Mouse (Mus musculus): ENCODE measurements around the gene Lrp3. TPM values are rescaled to one million over a fixed set of nuclear protein-coding genes. Genes with fewer than 3 reads are reported as not detected.

Lrp3 gene
- polyA plus RNA-seq, 1 experiment from 2014 or later: 33.0 TPM

GRCm38 (mm10) chr7:35157512-35157911 lies 57.8 kb downstream of the Lrp3 start:
- Histone ChIP-seq H3K9me3 (ENCODE audit: control insufficient read depth, low read length) (no peaks in the 10 kb centered on the region), H3K27me3 (ENCODE audit: control insufficient read depth, insufficient read depth, low read length) (no peaks in the 10 kb centered on the region), H3K36me3 (ENCODE audit: control insufficient read depth, insufficient read depth, low read length) (no peaks in the 10 kb centered on the region), H3K4me3 (ENCODE audit: low read depth, low read length) (no peak overlapping the region), H3K9ac (replicated peaks; ENCODE audit: low read depth, low read length) (no peak overlapping the region), H3K27ac (ENCODE audit: low read depth, low read length) (no peak overlapping the region), H3K4me2 (ENCODE audit: low read depth, low read length) (no peak overlapping the region), H3K4me1 (ENCODE audit: control insufficient read depth, insufficient read depth, low read length) (no peaks in the 10 kb centered on the region)
- no peak for ATAC-seq (ENCODE audit: low read depth)
- 68% methylated on average over 3 of the region's 3 CpGs for WGBS

GRCm38 (mm10) chr7:35156561-35157477 lies 58.5 kb downstream of the Lrp3 start:
- no peak for ATAC-seq (ENCODE audit: low read depth)
- Histone ChIP-seq H3K4me1 (ENCODE audit: control insufficient read depth, insufficient read depth, low read length) (no peaks in the 10 kb centered on the region), H3K9me3 (ENCODE audit: control insufficient read depth, low read length) (no peaks in the 10 kb centered on the region), H3K9ac (replicated peaks; ENCODE audit: low read depth, low read length) (no peak overlapping the region), H3K27me3 (ENCODE audit: control insufficient read depth, insufficient read depth, low read length) (no peaks in the 10 kb centered on the region), H3K4me3 (ENCODE audit: low read depth, low read length) (no peak overlapping the region), H3K27ac (ENCODE audit: low read depth, low read length) (no peak overlapping the region), H3K36me3 (ENCODE audit: control insufficient read depth, insufficient read depth, low read length) (no peaks in the 10 kb centered on the region), H3K4me2 (ENCODE audit: low read depth, low read length) (no peak overlapping the region)
- 73% methylated on average over 16 of the region's 16 CpGs for WGBS

GRCm38 (mm10) chr7:35154449-35154848 lies 60.8 kb downstream of the Lrp3 start:
- no peak for ATAC-seq (ENCODE audit: low read depth)
- Histone ChIP-seq H3K4me3 (ENCODE audit: low read depth, low read length) (no peak overlapping the region), H3K4me1 (ENCODE audit: control insufficient read depth, insufficient read depth, low read length) (no peaks in the 10 kb centered on the region), H3K4me2 (ENCODE audit: low read depth, low read length) (no peak overlapping the region), H3K36me3 (ENCODE audit: control insufficient read depth, insufficient read depth, low read length) (no peaks in the 10 kb centered on the region), H3K27me3 (ENCODE audit: control insufficient read depth, insufficient read depth, low read length) (no peaks in the 10 kb centered on the region), H3K9ac (replicated peaks; ENCODE audit: low read depth, low read length) (no peak overlapping the region), H3K9me3 (ENCODE audit: control insufficient read depth, low read length) (no peaks in the 10 kb centered on the region), H3K27ac (ENCODE audit: low read depth, low read length) (no peak overlapping the region)
- WGBS: 85% methylated on average over 12 of the region's 12 CpGs

- Histone ChIP-seq H3K27me3 (ENCODE audit: control insufficient read depth, insufficient read depth, low read length) (no peaks in the 10 kb centered on the region), H3K4me2 (ENCODE audit: low read depth, low read length) (no peak overlapping the region), H3K36me3 (ENCODE audit: control insufficient read depth, insufficient read depth, low read length) (no peaks in the 10 kb centered on the region), H3K4me3 (ENCODE audit: low read depth, low read length) (no peak overlapping the region), H3K9me3 (ENCODE audit: control insufficient read depth, low read length) (no peaks in the 10 kb centered on the region), H3K4me1 (ENCODE audit: control insufficient read depth, insufficient read depth, low read length) (0 out of 2 replicates have a peak, but pooled peaks cover 1% of the 10 kb centered on the region), H3K27ac (ENCODE audit: low read depth, low read length) (no peak overlapping the region), H3K9ac (replicated peaks; ENCODE audit: low read depth, low read length) (no peak overlapping the region)
- ATAC-seq (ENCODE audit: low read depth): no peak
- WGBS: 90% methylated on average over 5 of the region's 5 CpGs
These were observed 64.4 kb downstream of the Lrp3 start for GRCm38 (mm10) chr7:35150860-35151259.

Other genes with a start within 250 kb of the Lrp3 start
- gene Cebpg, start 158.9 kb downstream of the Lrp3 start, polyA plus RNA-seq (2014; fragmentation: Nextera tagmentation; extraction: Ambion mirVana): 27.2 and 32.4 TPM in 2 replicates
- gene Cebpa, start 96.2 kb downstream of the Lrp3 start, polyA plus RNA-seq (2014; fragmentation: Nextera tagmentation; extraction: Ambion mirVana): 0.62 and 0.77 TPM in 2 replicates
- 14.0 and 20.2 TPM in 2 replicates for gene Slc7a10, start 29.1 kb downstream of the Lrp3 start, polyA plus RNA-seq (2014; fragmentation: Nextera tagmentation; extraction: Ambion mirVana)
- gene Gpatch1, start 102.9 kb upstream of the Lrp3 start, polyA plus RNA-seq (2014; fragmentation: Nextera tagmentation; extraction: Ambion mirVana): 21.7 and 21.8 TPM in 2 replicates
- 5.8 TPM in 2 replicates for gene Rhpn2, start 118.7 kb upstream of the Lrp3 start, polyA plus RNA-seq (2014; fragmentation: Nextera tagmentation; extraction: Ambion mirVana)
- gene Faap24, start 181.3 kb upstream of the Lrp3 start, polyA plus RNA-seq (2014; fragmentation: Nextera tagmentation; extraction: Ambion mirVana): 16.6 and 17.8 TPM in 2 replicates
- 24.2 and 25.1 TPM in 2 replicates for gene Cep89, start 181.5 kb upstream of the Lrp3 start, polyA plus RNA-seq (2014; fragmentation: Nextera tagmentation; extraction: Ambion mirVana)
- gene Slc7a9, start 233.3 kb upstream of the Lrp3 start, polyA plus RNA-seq (2014; fragmentation: Nextera tagmentation; extraction: Ambion mirVana): 0.19 TPM in 1 of 2 replicates, not detected in the other